Mouse (Mus musculus): ENCODE measurements around the gene Kng2. TPM values are rescaled to one million over a fixed set of nuclear protein-coding genes. Genes with fewer than 3 reads are reported as not detected.
"Not testable (repeated sequence)": the region's sequence is repeated elsewhere in the genome, so short reads cannot be mapped to it uniquely, and the experiment has no call there.

Kng2 gene
- polyA plus RNA-seq, 1 experiment from 2014 or later: 1.1 TPM

GRCm38 (mm10) chr16:22953069-22953468 is 76.2 kb downstream of the Kng2 start:
- H3K9me3 ChIP-seq (replicated peaks): no peaks in the 10 kb centered on the region
- no peaks in the 10 kb centered on the region for H3K27me3 ChIP-seq (replicated peaks)
- H3K4me3 ChIP-seq: no peak overlapping the region
- no peaks in the 10 kb centered on the region for H3K36me3 ChIP-seq
- H3K4me2 ChIP-seq: no peak overlapping the region
- H3K27ac ChIP-seq: no peak overlapping the region
- 23% methylated on average over 4 of the region's 4 CpGs for WGBS (ENCODE audit: insufficient replicate concordance)
- no peak overlapping the region for H3K9ac ChIP-seq
- H3K4me1 ChIP-seq: no peaks in the 10 kb centered on the region
- no peak for ATAC-seq

DNA sequence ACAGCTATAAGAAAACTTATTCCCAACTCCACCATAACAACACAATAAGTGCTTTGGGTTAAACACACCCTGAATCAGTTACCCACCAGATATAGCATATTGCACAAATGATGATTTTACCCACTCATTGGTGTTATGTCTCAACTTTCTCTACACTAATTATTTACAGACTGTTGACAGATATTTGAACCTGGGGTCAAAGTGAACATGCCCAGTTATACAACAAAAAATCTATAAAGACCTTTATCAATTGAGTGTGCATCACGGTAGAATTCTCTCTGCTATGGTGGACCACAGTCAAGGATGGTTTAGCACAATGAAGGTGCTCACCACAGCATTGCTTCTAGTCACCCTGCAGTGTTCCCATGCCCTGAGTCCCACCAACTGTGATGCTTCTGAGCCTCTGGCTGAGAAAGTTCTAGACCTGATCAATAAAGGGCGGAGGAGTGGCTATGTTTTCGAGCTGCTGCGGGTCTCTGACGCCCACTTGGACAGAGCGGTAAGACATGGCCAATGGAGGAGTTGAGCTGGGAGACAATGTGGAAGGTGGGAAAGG is 78.4 kb downstream of the Kng2 start, which contains the start of gene Hrg:
Hrg (plus strand) TSS at position 233 of the 556 bp plus-strand sequence.
- no peak within 1 kb of the TSS for H3K4me3 ChIP-seq

DNA sequence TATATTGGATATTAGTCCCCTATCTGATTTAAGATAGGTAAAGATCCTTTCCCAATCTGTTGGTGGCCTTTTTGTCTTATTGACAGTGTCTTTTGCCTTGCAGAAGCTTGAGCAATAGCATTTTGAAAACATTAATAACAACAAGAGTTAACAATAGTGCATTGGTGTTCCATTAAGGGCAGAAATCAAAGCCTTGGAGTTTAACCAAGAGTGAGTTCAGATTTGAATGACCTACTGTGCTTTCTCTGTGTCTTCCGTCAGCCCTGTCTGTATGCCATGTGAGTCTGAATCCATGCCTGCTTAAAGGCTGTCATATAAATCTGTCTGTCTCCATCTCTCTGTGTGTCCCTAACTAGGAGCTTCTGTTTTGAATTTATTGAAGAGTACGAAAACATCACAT is 81.9 kb downstream of the Kng2 start:
- no peaks in the 10 kb centered on the region for H3K9me3 ChIP-seq (replicated peaks)
- WGBS (ENCODE audit: insufficient replicate concordance): 68% methylated on average over 2 of the region's 2 CpGs
- H3K4me2 ChIP-seq: no peak overlapping the region
- no peak overlapping the region for H3K4me3 ChIP-seq
- no peaks in the 10 kb centered on the region for H3K27me3 ChIP-seq (replicated peaks)
- H3K4me1 ChIP-seq: no peaks in the 10 kb centered on the region
- H3K36me3 ChIP-seq: no peaks in the 10 kb centered on the region
- ATAC-seq: no peak
- H3K27ac ChIP-seq: no peak overlapping the region
- H3K9ac ChIP-seq: no peak overlapping the region

More for the DNA sequence above, 78.4 kb downstream of the Kng2 start, which contains the start of gene Hrg:
- Histone ChIP-seq H3K9me3 (replicated peaks) (no peaks in the 10 kb centered on the region), H3K27ac (no peak within 1 kb of the TSS), H3K36me3 (no peaks in the 10 kb centered on the region), H3K9ac (no peak within 1 kb of the TSS), H3K27me3 (replicated peaks) (no peaks in the 10 kb centered on the region), H3K4me2 (no peak within 1 kb of the TSS), H3K4me1 (no peaks in the 10 kb centered on the region)
- WGBS (ENCODE audit: insufficient replicate concordance): 85% methylated on average over 6 of the region's 6 CpGs
- no peak for ATAC-seq

DNA sequence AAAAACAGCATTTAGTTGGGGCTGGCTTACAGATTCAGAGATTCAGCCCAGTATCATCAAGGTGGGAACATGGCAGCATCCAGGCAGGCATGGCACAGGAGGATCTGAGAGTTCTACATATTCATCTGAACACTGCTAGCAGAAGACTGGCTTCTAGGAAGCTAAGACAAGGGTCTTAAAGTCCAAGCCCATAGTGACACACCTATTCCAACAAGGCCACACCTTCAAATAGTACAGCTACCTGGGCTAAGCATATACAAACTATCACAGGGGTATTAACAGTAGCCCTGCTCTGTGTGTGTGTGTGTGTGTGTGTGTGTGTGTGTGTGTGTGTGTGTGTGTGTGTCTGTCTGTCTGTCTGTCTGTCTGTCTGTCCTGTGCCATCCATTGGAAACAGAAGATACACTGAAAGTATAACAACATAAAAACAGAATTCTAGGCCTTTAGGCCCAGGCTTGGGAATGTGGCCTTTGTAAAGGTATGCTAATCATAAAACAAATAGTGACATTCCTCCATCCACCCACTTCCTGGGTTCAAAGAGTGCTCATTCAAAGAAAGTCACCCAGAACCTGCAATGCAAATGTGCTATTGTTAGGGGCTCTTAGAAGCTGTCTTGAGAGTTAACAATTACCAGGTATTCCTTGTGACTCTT is 87.3 kb downstream of the Kng2 start:
- not testable (repeated sequence) for H3K9ac ChIP-seq; H3K27me3 ChIP-seq (replicated peaks); H3K4me1 ChIP-seq; ATAC-seq; H3K36me3 ChIP-seq; H3K9me3 ChIP-seq (replicated peaks); H3K4me3 ChIP-seq; H3K4me2 ChIP-seq; H3K27ac ChIP-seq

- Histone ChIP-seq H3K36me3 (no peaks in the 10 kb centered on the region), H3K4me3 (no peak overlapping the region), H3K9ac (no peak overlapping the region), H3K4me1 (no peaks in the 10 kb centered on the region), H3K4me2 (no peak overlapping the region), H3K27me3 (replicated peaks) (no peaks in the 10 kb centered on the region), H3K9me3 (replicated peaks) (no peaks in the 10 kb centered on the region), H3K27ac (no peak overlapping the region)
- 68% methylated on average over 8 of the region's 8 CpGs for WGBS (ENCODE audit: insufficient replicate concordance)
- ATAC-seq: no peak
These were observed 90.1 kb downstream of the Kng2 start for GRCm38 (mm10) chr16:22939120-22939695.

DNA sequence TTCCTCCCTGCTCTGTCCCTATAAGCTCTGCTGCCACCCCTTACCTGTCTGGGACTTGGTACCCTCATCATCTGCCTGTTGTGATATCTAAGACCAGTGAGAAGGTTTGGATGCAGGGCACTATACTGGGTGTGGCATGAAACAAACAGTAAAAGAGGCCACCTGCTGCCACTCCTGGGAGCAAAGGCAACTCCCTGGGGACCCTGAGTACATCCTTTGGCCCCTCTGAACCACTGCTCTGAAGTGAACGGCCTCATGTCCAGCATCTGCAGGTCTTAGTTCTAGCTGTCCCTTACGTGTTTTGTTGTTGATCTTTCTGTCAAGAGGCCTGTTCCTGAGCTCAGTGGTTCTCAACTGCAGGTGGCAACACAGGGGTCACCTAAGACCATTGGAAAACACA is 90.7 kb downstream of the Kng2 start:
- no peak overlapping the region for H3K27ac ChIP-seq
- H3K4me1 ChIP-seq: no peaks in the 10 kb centered on the region
- H3K36me3 ChIP-seq: no peaks in the 10 kb centered on the region
- no peak overlapping the region for H3K4me3 ChIP-seq
- ATAC-seq: no peak
- no peaks in the 10 kb centered on the region for H3K9me3 ChIP-seq (replicated peaks)
- no peak overlapping the region for H3K9ac ChIP-seq
- 57% methylated on average over 2 of the region's 2 CpGs for WGBS (ENCODE audit: insufficient replicate concordance)
- H3K27me3 ChIP-seq (replicated peaks): no peaks in the 10 kb centered on the region
- no peak overlapping the region for H3K4me2 ChIP-seq

- Histone ChIP-seq H3K4me1 (no peaks in the 10 kb centered on the region), H3K4me2 (no peak overlapping the region), H3K9ac (no peak overlapping the region), H3K9me3 (replicated peaks) (no peaks in the 10 kb centered on the region), H3K27me3 (replicated peaks) (no peaks in the 10 kb centered on the region), H3K27ac (no peak overlapping the region), H3K36me3 (no peaks in the 10 kb centered on the region), H3K4me3 (no peak overlapping the region)
- WGBS (ENCODE audit: insufficient replicate concordance): 71% methylated on average over 12 of the region's 12 CpGs
- no peak for ATAC-seq
These were observed 91.7 kb downstream of the Kng2 start for GRCm38 (mm10) chr16:22937631-22938030.

Other genes starting within 250 kb of the Kng2 start
- 0.19 and 0.25 TPM in 2 replicates for gene Crygs, start 217.9 kb downstream of the Kng2 start, polyA plus RNA-seq (2016; fragmentation: Nextera tagmentation; extraction: Ambion mirVana)
- gene Tbccd1, start 171.8 kb downstream of the Kng2 start, polyA plus RNA-seq (2016; fragmentation: Nextera tagmentation; extraction: Ambion mirVana): 31.1 and 33.3 TPM in 2 replicates
- gene Dnajb11, start 171.6 kb downstream of the Kng2 start, polyA plus RNA-seq (2016; fragmentation: Nextera tagmentation; extraction: Ambion mirVana): 95.2 and 97.9 TPM in 2 replicates
- 184 and 190 TPM in 2 replicates for gene Ahsg, start 138.2 kb downstream of the Kng2 start, polyA plus RNA-seq (2016; fragmentation: Nextera tagmentation; extraction: Ambion mirVana)
- 0.35 and 0.69 TPM in 2 replicates for gene Fetub, start 111.1 kb downstream of the Kng2 start, polyA plus RNA-seq (2016; fragmentation: Nextera tagmentation; extraction: Ambion mirVana)
- 0.10 and 0.13 TPM in 2 replicates for gene Hrg, start 78.4 kb downstream of the Kng2 start, polyA plus RNA-seq (2016; fragmentation: Nextera tagmentation; extraction: Ambion mirVana)
- gene Kng1, start 28.4 kb upstream of the Kng2 start, polyA plus RNA-seq (2016; fragmentation: Nextera tagmentation; extraction: Ambion mirVana): 145 and 151 TPM in 2 replicates
- gene Eif4a2, start 78.0 kb upstream of the Kng2 start, polyA plus RNA-seq (2016; fragmentation: Nextera tagmentation; extraction: Ambion mirVana): 99.9 and 102 TPM in 2 replicates
- gene Rfc4, start 98.3 kb upstream of the Kng2 start, polyA plus RNA-seq (2016; fragmentation: Nextera tagmentation; extraction: Ambion mirVana): 184 and 199 TPM in 2 replicates
- gene Adipoq, start 117.1 kb upstream of the Kng2 start, polyA plus RNA-seq (2016; fragmentation: Nextera tagmentation; extraction: Ambion mirVana): not detected in 2 replicates
- 7.5 and 7.9 TPM in 2 replicates for gene St6gal1, start 195.3 kb upstream of the Kng2 start, polyA plus RNA-seq (2016; fragmentation: Nextera tagmentation; extraction: Ambion mirVana)

Data from liver, embryonic 12.5 days (tissue).